Mouse (Mus musculus) fat pad, adult 2 months (tissue): Measurements from ENCODE around the gene Ddx39b.
A peak's percentile ranks its signal among the peaks of the same experiment; 100 is the strongest.
"Not testable (repeated sequence)": the region's sequence is repeated elsewhere in the genome, so short reads cannot be mapped to it uniquely, and the experiment has no call there.

ENCODE experiments used
- DNase-seq: peaks from one replicate; pipeline ENCODE4 v3.0.0-alpha.2; 2011; ENCODE audit warnings: low read depth, low spot score; ENCODE audit errors: extremely low read depth

Ddx39b gene

DNA sequence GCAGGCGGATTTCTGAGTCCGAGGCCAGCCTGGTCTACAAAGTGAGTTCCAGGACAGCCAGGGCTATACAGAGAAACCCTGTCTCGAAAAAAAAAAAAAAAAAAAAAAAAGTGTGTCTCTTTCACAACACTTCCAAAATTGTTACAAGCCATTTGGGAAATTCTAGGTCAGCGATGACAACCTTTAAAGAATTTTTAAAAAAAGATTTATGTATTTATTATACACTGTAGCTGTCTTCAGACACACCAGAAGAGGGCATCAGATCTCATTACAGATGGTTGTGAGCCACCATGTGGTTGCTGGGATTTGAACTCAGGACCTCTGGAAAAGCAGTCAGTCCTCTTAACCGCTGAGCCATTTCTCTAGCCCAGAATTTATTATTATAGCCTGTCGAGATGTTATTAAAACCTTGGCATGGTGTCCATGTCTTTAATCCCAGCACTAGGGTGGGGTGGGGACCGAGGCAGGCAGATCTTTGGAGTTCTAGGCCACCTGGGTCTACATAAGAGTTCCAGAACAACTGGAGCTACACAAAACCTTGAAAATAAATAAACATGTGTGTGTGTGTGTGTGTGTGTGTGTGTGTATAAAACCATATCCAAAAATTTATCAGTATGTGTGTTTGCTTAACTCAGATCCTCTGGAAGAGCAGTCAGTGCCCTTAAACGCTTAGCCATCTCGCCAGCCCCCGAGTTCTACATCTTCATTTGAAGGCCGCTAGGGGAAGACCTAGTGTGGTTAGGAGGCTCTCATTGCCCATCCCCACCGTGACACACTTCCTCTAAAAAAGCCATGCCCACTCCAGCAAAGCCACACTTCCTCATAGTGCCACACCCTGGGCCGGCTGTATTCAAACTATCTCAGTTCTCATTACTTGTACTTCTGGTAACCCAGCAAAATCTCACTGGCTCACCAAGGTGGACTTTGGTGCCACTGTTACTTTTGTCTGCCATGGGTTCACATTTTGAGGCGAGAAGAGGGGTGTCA is 17.2 kb downstream of the Ddx39b start:
- DNase-seq, result no peak

- DNase-seq, result no peak
Observed at GRCm38 (mm10) chr17:35259621-35260020, 18.1 kb downstream of the Ddx39b start.

GRCm38 (mm10) chr17:35261651-35262050 is 20.1 kb downstream of the Ddx39b start:
- DNase-seq, result no peak

- no peak for DNase-seq
Observed at GRCm38 (mm10) chr17:35262664-35263522, 21.3 kb downstream of the Ddx39b start, which contains the start of gene H2-D1. Gene H2-D1 (plus strand): TSS chr17:35262730.

GRCm38 (mm10) chr17:35263523-35263883 is 22.0 kb downstream of the Ddx39b start:
- no peak for DNase-seq

- no peak for DNase-seq
Observed at GRCm38 (mm10) chr17:35267399-35268086, 26.0 kb downstream of the Ddx39b start.

GRCm38 (mm10) chr17:35269653-35270347 is 28.3 kb downstream of the Ddx39b start:
- DNase-seq, result no peak

DNA sequence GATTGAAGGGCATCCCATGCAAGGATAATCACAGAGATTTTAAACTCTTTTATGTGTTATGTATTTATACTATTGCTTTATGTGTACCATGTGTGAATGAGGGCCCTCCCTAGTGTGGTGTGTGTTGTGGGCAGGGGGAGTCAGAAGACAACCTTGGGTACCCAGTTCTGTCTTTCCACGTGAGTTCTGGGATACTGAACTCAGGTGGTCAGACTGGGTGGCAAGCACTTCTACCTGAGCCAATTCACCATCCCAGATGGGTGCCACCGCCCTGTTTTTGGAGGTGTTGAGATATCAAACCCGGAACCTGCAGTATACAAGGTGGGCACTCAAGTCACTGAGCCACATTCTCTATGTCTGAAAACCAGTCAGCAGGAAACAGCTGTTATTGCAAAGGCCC is 30.7 kb downstream of the Ddx39b start:
- DNase-seq, result no peak

- no peak for DNase-seq
Observed at GRCm38 (mm10) chr17:35274770-35275169, 33.2 kb downstream of the Ddx39b start.

DNA sequence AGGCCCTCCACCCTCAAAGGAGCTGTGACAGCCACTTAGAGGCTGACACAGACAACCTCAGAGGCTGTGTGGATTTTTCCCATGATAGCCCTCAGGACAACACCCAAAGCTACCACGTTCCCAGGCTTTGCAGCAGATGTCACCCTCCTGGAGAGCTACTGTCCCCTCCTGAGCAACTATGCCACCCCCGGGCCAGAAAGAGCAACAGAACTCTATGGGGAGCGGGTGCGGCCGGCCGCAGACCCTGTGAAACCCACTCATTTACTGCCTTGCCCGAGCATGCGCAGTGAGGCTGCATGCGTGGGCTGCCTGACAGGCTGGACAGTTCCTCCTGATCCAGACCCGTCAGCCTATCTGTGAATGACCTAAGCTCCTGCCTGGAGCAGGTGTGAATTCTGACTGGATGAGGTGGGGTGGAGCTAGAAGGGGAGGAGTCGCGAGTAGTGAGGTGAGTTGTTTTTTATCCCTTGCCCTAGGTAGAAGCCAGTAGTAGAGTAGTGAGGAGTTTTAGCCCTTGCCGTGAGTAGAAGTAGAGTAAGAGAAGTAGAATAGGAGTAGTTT is 34.8 kb downstream of the Ddx39b start:
- DNase-seq, result no peak

DNA sequence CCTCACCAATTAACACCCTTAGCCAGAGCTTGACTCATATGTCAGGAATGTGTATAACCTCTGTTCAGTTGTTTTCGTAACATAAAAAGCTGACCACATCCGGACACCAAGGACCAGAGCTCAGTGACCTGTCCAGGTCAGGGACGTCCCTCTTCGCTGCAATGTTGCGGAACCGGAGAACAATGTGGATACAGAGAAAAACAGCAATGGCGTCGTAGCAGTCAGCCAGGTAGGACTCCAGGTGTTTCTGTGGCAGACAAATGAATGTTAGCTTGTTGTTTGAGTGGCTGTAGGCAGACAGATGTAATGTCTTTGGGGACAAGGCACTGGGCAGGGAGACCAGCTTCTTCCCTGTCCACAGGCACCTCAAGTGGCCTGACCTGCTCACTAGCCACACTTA is 36.5 kb downstream of the Ddx39b start:
- no peak for DNase-seq

DNA sequence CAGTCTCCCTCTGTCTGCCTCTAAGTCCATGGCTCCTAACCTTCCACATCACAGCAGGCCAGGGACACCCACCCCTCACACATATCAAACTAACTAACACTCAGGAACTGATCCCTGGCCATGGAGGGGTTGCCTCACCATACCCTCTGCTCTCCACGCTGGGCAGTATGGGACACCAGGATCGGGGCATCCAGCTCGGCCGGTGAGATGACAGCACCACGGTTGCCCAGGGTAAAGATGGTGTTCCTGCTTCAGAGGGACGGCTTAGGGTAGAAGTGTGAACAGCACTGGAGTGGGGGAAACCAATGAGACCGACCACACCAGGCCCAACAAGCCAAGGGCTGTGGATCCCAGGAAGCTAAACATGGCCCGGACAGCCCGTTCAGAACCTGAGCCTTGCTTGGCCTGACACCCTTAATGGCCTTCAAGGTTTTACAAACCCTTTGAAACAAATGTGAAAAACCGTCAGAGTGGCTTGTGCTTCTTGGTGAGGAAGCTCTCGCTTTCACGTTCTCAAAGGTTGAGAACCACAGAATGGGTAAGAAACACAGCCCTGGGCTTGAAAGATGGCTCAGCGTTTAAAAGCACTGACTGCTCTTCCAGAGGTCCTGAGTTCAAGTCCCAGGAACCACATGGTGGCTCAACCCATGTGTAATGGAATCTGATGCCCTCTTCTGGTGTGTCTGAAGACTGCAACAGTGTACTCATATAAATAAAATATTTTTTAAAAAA is 37.6 kb downstream of the Ddx39b start:
- no peak for DNase-seq

DNA sequence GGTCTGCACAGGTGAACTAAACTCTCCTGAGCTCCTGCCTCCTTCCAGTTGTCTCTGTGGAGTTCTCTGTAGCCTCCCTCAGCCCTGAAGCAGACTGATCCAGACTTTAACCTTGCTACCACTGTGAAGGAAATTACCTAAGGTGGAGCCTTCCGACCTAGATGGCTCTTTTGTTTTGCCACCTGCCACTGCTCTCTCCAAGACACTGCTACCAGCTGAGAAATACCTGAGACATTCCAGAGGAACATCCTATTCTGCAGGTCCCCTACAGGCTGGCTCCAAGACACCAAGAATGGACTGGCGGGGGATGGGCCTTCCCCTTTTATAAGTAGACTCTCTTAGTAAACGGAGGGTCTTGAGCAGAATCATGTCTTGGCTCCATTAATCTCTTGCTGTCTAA is 38.7 kb downstream of the Ddx39b start:
- DNase-seq, result no peak

- no peak for DNase-seq
Observed at GRCm38 (mm10) chr17:35285431-35285830, 43.9 kb downstream of the Ddx39b start.

DNA sequence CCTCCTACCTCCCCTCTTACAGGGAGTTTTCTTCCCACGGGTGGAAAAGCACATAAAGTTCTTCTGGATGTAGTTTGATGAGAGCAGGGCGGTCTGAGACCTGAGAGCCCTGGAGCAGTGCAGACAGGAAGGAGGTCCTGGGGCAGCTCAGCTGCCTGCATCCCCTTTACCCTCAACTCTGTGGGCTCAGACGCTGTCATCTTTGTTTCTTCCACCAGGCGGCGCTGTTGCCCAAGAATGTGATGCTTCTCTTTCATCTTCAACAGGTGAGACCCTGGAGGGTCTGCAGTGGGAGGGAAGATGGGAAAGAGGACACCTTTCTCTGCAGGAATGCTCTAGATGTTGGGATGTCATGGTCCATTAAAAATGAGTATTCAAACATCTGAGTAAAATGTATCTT is 54.2 kb downstream of the Ddx39b start:
- not testable (repeated sequence) for DNase-seq

GRCm38 (mm10) chr17:35300261-35300945 is 58.9 kb downstream of the Ddx39b start:
- DNase-seq, result not testable (repeated sequence)

DNA sequence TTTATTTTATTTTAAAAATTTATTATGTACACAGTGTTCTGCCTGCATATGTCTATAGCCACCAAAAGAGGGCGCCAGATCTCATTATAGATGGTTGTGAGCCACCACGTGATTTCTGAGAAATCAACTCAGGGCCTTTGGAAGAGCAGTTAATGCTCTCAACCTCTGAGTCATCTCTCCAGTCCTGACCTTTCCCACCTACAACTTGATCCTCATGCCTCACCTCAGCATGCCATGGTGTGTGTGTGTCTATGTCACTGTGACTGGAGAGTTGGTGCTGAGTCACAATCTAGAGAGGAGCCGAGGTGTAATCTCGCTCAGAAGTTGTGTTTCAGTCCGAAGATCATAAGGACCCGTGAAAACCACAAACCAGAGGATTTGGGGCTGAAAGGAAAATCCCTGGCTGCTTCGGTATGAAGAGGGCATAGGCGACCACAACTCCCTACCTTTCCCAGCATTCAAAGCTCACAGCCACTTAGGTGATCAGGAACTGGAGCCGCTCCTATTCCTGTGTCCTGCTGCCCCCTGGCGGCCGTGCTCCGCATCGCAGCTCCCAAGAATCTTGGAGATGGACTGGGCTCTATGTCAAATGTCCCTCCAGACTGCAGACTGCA is 60.2 kb downstream of the Ddx39b start:
- DNase-seq, result peak; percentile 11

DNA sequence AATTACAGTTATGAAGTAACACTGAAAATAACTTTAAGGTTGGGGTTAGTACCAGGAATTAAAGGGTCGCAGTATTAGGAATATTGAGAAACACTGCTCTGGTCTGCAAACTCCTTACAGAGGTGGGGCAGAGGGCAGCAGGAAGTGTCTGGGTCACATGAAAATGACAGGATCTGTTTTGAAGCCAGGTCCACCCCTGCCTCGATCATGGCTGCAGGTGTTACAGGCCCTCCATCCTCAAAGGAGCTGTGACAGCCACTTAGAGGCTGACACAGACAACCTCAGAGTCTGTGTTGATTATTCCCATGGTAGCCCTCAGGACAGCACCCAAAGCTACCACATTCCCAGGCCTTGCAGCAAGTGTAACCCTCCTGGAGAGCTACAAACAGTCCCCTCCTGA is 61.7 kb downstream of the Ddx39b start:
- DNase-seq, result no peak
